Mouse (Mus musculus): Measurements from ENCODE around the gene Rbm47.

DNA sequence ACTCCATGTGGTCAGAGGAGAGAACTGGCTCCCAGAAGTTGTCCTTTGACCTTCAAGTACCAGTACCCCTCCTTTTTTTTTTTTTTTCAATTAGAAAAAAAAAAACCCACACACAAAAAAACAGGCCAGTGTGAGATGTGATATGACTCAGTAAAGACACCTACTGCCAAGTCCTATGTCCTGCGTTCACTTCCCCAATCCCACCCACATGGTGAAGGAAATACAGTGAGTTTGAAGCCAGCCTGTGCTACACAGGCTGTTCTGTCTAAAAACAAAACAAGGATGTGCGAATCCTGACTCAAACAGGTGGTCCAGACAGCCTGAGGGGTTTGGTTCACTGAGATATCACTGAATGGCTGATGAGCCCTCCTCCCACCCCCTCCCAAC is 3.8 kb downstream of the Rbm47 start:
- TF ChIP-seq POLR2A (IDR thresholded peaks at IDR 0.05; ENCODE audit: control insufficient read depth, extremely low read depth, insufficient read depth, low read length, poor library complexity) (no peak), CTCF (IDR thresholded peaks at IDR 0.05; ENCODE audit: borderline replicate concordance, control insufficient read depth, extremely low read depth, insufficient read depth, low read length, poor library complexity) (no peak)

Data from thymus, adult 2 months (tissue).